Mouse (Mus musculus): ENCODE results near the gene Mia3. TPM values are rescaled to one million over a fixed set of nuclear protein-coding genes. Genes with fewer than 3 reads are reported as not detected.
"Not testable (repeated sequence)": the region's sequence is repeated elsewhere in the genome, so short reads cannot be mapped to it uniquely, and the experiment has no call there.

The Mia3 gene
- polyA plus RNA-seq, 1 experiment, result 117 TPM

- no peak overlapping the region for H3K4me3 ChIP-seq (ENCODE audit: insufficient read depth, low read length)
- no peak overlapping the region for H3K27ac ChIP-seq (ENCODE audit: insufficient read depth, low read length)
- TF ChIP-seq CTCF (IDR thresholded peaks at IDR 0.05; ENCODE audit: extremely low read depth, insufficient read depth, low read length), result peak; percentile 48
- no peak for TF ChIP-seq POLR2A (IDR thresholded peaks at IDR 0.05; ENCODE audit: extremely low read depth, insufficient read depth, low read length)
- no peaks in the 10 kb centered on the region for H3K4me1 ChIP-seq (ENCODE audit: control insufficient read depth, insufficient read depth, low read length)
Measured at GRCm38 (mm10) chr1:183349840-183350239, 19.5 kb downstream of the Mia3 start.

- H3K27ac ChIP-seq (ENCODE audit: insufficient read depth, low read length), result peak overlapping the region; percentile 21; the same call in 1 of the 2 replicates
- H3K4me3 ChIP-seq (ENCODE audit: insufficient read depth, low read length), result peak overlapping the region; percentile 98
- no peak for TF ChIP-seq POLR2A (IDR thresholded peaks at IDR 0.05; ENCODE audit: extremely low read depth, insufficient read depth, low read length)
- no peak for TF ChIP-seq CTCF (IDR thresholded peaks at IDR 0.05; ENCODE audit: extremely low read depth, insufficient read depth, low read length)
- no peaks in the 10 kb centered on the region for H3K4me1 ChIP-seq (ENCODE audit: control insufficient read depth, insufficient read depth, low read length)
Measured at GRCm38 (mm10) chr1:183345817-183346195, 23.5 kb downstream of the Mia3 start.

GRCm38 (mm10) chr1:183344886-183345816, 24.2 kb downstream of the Mia3 start:
- H3K4me3 ChIP-seq (ENCODE audit: insufficient read depth, low read length), result peak overlapping the region; percentile 98
- TF ChIP-seq POLR2A (IDR thresholded peaks at IDR 0.05; ENCODE audit: extremely low read depth, insufficient read depth, low read length) (peak; percentile 81), CTCF (IDR thresholded peaks at IDR 0.05; ENCODE audit: extremely low read depth, insufficient read depth, low read length) (no peak)
- peak overlapping the region; percentile 74 for H3K27ac ChIP-seq (ENCODE audit: insufficient read depth, low read length)
- H3K4me1 ChIP-seq (ENCODE audit: control insufficient read depth, insufficient read depth, low read length), result no peaks in the 10 kb centered on the region

- H3K4me1 ChIP-seq (ENCODE audit: control insufficient read depth, insufficient read depth, low read length); H3K4me3 ChIP-seq (ENCODE audit: insufficient read depth, low read length); H3K27ac ChIP-seq (ENCODE audit: insufficient read depth, low read length): not testable (repeated sequence)
Measured at GRCm38 (mm10) chr1:183342902-183343301, 26.5 kb downstream of the Mia3 start.

GRCm38 (mm10) chr1:183327171-183327570, 42.2 kb downstream of the Mia3 start:
- no peak for TF ChIP-seq CTCF (IDR thresholded peaks at IDR 0.05; ENCODE audit: extremely low read depth, insufficient read depth, low read length)
- TF ChIP-seq POLR2A (IDR thresholded peaks at IDR 0.05; ENCODE audit: extremely low read depth, insufficient read depth, low read length), result no peak
- Histone ChIP-seq H3K4me3 (ENCODE audit: insufficient read depth, low read length) (no peak overlapping the region), H3K27ac (ENCODE audit: insufficient read depth, low read length) (no peak overlapping the region), H3K4me1 (ENCODE audit: control insufficient read depth, insufficient read depth, low read length) (no peaks in the 10 kb centered on the region)

GRCm38 (mm10) chr1:183324433-183324832, 44.9 kb downstream of the Mia3 start:
- no peak for TF ChIP-seq POLR2A (IDR thresholded peaks at IDR 0.05; ENCODE audit: extremely low read depth, insufficient read depth, low read length)
- no peak for TF ChIP-seq CTCF (IDR thresholded peaks at IDR 0.05; ENCODE audit: extremely low read depth, insufficient read depth, low read length)
- Histone ChIP-seq H3K27ac (ENCODE audit: insufficient read depth, low read length) (no peak overlapping the region), H3K4me1 (ENCODE audit: control insufficient read depth, insufficient read depth, low read length) (no peaks in the 10 kb centered on the region)

GRCm38 (mm10) chr1:183323923-183324322, 45.4 kb downstream of the Mia3 start:
- H3K4me3 ChIP-seq (ENCODE audit: insufficient read depth, low read length), result no peak overlapping the region
- no peak for TF ChIP-seq POLR2A (IDR thresholded peaks at IDR 0.05; ENCODE audit: extremely low read depth, insufficient read depth, low read length)
- TF ChIP-seq CTCF (IDR thresholded peaks at IDR 0.05; ENCODE audit: extremely low read depth, insufficient read depth, low read length), result no peak
- no peaks in the 10 kb centered on the region for H3K4me1 ChIP-seq (ENCODE audit: control insufficient read depth, insufficient read depth, low read length)
- no peak overlapping the region for H3K27ac ChIP-seq (ENCODE audit: insufficient read depth, low read length)

More at GRCm38 (mm10) chr1:183324433-183324832, 44.9 kb downstream of the Mia3 start:
- no peak overlapping the region for H3K4me3 ChIP-seq (ENCODE audit: insufficient read depth, low read length)

- not testable (repeated sequence) for H3K27ac ChIP-seq (ENCODE audit: insufficient read depth, low read length); H3K4me1 ChIP-seq (ENCODE audit: control insufficient read depth, insufficient read depth, low read length); H3K4me3 ChIP-seq (ENCODE audit: insufficient read depth, low read length)
Measured at GRCm38 (mm10) chr1:183322496-183322895, 46.9 kb downstream of the Mia3 start.

- TF ChIP-seq CTCF (IDR thresholded peaks at IDR 0.05; ENCODE audit: extremely low read depth, insufficient read depth, low read length) (no peak), POLR2A (IDR thresholded peaks at IDR 0.05; ENCODE audit: extremely low read depth, insufficient read depth, low read length) (no peak)
- Histone ChIP-seq H3K4me1 (ENCODE audit: control insufficient read depth, insufficient read depth, low read length) (no peaks in the 10 kb centered on the region), H3K4me3 (ENCODE audit: insufficient read depth, low read length) (no peak overlapping the region), H3K27ac (ENCODE audit: insufficient read depth, low read length) (no peak overlapping the region)
Measured at GRCm38 (mm10) chr1:183320708-183321107, 48.6 kb downstream of the Mia3 start.

GRCm38 (mm10) chr1:183315783-183316182, 53.6 kb downstream of the Mia3 start:
- H3K4me1 ChIP-seq (ENCODE audit: control insufficient read depth, insufficient read depth, low read length), result no peaks in the 10 kb centered on the region
- H3K4me3 ChIP-seq (ENCODE audit: insufficient read depth, low read length), result no peak overlapping the region
- no peak for TF ChIP-seq CTCF (IDR thresholded peaks at IDR 0.05; ENCODE audit: extremely low read depth, insufficient read depth, low read length)
- no peak for TF ChIP-seq POLR2A (IDR thresholded peaks at IDR 0.05; ENCODE audit: extremely low read depth, insufficient read depth, low read length)

More at GRCm38 (mm10) chr1:183315783-183316182, 53.6 kb downstream of the Mia3 start:
- no peak overlapping the region for H3K27ac ChIP-seq (ENCODE audit: insufficient read depth, low read length)
